Mouse (Mus musculus) ES-E14 (cell line): ENCODE measurements around the gene Klhdc3.

ENCODE experiments used
- HCFC1 ChIP-seq: IDR thresholded peaks from 2 replicates; pipeline ENCODE4 v1.6.1; 2012; ENCODE audit warnings: low read length, inconsistent platforms, borderline replicate concordance; ENCODE audit not compliant: insufficient read depth
- MAFK ChIP-seq: IDR thresholded peaks from 2 replicates; pipeline ENCODE4 v1.6.1; 2014; ENCODE audit warnings: mild to moderate bottlenecking, low read depth, low read length, inconsistent platforms; ENCODE audit not compliant: insufficient read depth
- ZC3H11A ChIP-seq: IDR thresholded peaks from 2 replicates; pipeline ENCODE4 v1.6.1; 2012; ENCODE audit warnings: low read depth, mild to moderate bottlenecking, inconsistent platforms, low read length, borderline replicate concordance

- no peak for TF ChIP-seq MAFK
- no peak for TF ChIP-seq ZC3H11A
- no peak for TF ChIP-seq HCFC1
Observed at GRCm38 (mm10) chr17:46644152-46644805, 36.4 kb downstream of the Klhdc3 start.
